Mouse (Mus musculus) embryonic facial prominence, embryonic 14.5 days (tissue): ENCODE data around the gene 4931440F15Rik. TPM values are rescaled to one million over a fixed set of nuclear protein-coding genes. Genes with fewer than 3 reads are reported as not detected.
"Not testable (repeated sequence)": the region's sequence is repeated elsewhere in the genome, so short reads cannot be mapped to it uniquely, and the experiment has no call there.

Experiments
- ATAC-seq: fragments of 200-750 bp; cut with Nextera tagmentation; 2 replicates; pipeline ENCODE4 v1.8.0; 2017; ENCODE audit warnings: low read depth, moderate number of reproducible peaks, moderate TSS enrichment
- DNase-seq: peaks from one replicate; pipeline ENCODE4 v3.0.0-alpha.2; 2015; ENCODE audit warnings: low spot score
- H3K27ac ChIP-seq: fragments of 300-500 bp; sonication (generic); replicated peaks from 2 replicates; pipeline ENCODE4 v1.5.1; 2014; ENCODE audit warnings: low read depth, mild to moderate bottlenecking, low read length, moderate library complexity
- H3K27me3 ChIP-seq: fragments of 300-500 bp; sonication (generic); replicated peaks from 2 replicates; pipeline ENCODE4 v1.6.1; 2014; ENCODE audit warnings: low read length; ENCODE audit not compliant: control insufficient read depth, insufficient read depth
- H3K36me3 ChIP-seq: fragments of 300-500 bp; sonication (generic); 2 replicates; pipeline ENCODE4 v1.6.1; 2014; ENCODE audit warnings: low read length, mixed read lengths; ENCODE audit not compliant: control insufficient read depth, insufficient read depth
- H3K4me1 ChIP-seq: fragments of 300-500 bp; sonication (generic); 2 replicates; pipeline ENCODE4 v1.6.1; 2014; ENCODE audit warnings: antibody characterized with exemption, low read length; ENCODE audit not compliant: control insufficient read depth, insufficient read depth
- H3K4me2 ChIP-seq: fragments of 300-500 bp; sonication (generic); 2 replicates; pipeline ENCODE4 v1.6.1; 2014; ENCODE audit warnings: low read depth, mild to moderate bottlenecking, low read length, moderate library complexity, mixed read lengths
- H3K4me3 ChIP-seq: fragments of 300-500 bp; sonication (generic); 2 replicates; pipeline ENCODE4 v1.5.1; 2014; ENCODE audit warnings: low read depth, mild to moderate bottlenecking, low read length
- H3K9ac ChIP-seq: fragments of 300-500 bp; sonication (generic); 2 replicates; pipeline ENCODE4 v1.6.1; 2014; ENCODE audit warnings: low read depth, mild to moderate bottlenecking, low read length, moderate library complexity, mixed read lengths
- H3K9me3 ChIP-seq: fragments of 300-500 bp; sonication (generic); 2 replicates; pipeline ENCODE4 v1.6.1; 2016; ENCODE audit warnings: low read length; ENCODE audit not compliant: control insufficient read depth
- WGBS: fragments of 180-500 bp; shearing (Covaris S2); extraction: QIAGEN DNeasy Blood & Tissue Kit; methylation state at CpG from one replicate; pipeline ENCODE4 v1.1.7; 2014; 5-methylcytosine and 5-hydroxymethylcytosine counted together
- polyA plus RNA-seq: library from polyadenylated mRNA; unstranded; fragments of >200 nt; fragmentation: Nextera tagmentation; extraction: Ambion mirVana; gene quantifications from 2 replicates; pipeline ENCODE4 v1.2.1, GENCODE M21; 2014

4931440F15Rik gene
- polyA plus RNA-seq, 1 experiment from 2014 or later, result 0.39 TPM

DNA sequence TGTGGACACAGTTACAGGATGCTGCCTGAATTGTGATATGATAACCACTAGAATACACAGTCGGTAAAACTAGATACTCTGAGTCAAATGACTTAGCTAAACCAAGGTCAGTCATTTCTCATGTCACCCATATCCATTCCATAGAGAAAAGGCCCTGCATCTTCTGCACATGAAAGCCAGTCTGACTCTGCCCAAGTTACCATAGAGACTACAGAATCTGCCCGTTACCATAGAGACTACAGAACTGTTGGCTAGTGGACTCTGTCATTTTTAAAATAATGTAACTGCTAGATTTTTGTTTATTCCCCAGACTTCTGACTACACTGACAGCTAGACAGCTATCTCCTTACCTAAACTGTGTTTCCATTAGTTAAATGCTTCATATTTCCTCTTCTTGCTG is 2.3 kb upstream of the 4931440F15Rik start:
- H3K27ac ChIP-seq, result no peak overlapping the region
- H3K9ac ChIP-seq, result no peak overlapping the region
- no peak for DNase-seq
- 90% methylated on average over 2 of the region's 2 CpGs for WGBS
- no peaks in the 10 kb centered on the region for H3K36me3 ChIP-seq
- H3K27me3 ChIP-seq, result peaks cover 17% of the 10 kb centered on the region
- no peak for ATAC-seq
- no peaks in the 10 kb centered on the region for H3K4me1 ChIP-seq
- H3K9me3 ChIP-seq, result no peaks in the 10 kb centered on the region
- no peak overlapping the region for H3K4me2 ChIP-seq
- no peak overlapping the region for H3K4me3 ChIP-seq

DNA sequence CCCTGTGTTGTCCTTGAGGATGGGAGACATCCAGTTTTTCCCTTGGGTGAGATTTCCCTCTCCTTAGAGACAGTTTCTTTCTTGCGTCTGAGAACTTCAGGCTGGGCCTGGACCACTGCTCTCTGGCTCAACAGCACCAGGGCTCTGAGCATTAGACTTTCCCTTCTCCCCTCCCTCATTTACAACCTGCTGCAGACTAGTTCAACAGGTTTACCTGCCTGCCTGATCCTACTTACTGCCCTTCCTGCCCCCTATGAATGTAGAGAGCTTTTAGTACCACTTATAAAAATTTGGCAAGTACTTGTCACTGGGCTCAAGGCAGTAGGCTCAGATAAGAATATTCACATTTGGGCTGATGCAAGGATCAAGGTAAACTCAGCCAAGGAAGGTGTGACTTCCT is 533 bp upstream of the 4931440F15Rik start:
- DNase-seq (no peak), ATAC-seq (no peak)
- H3K4me1 ChIP-seq, result no peaks in the 10 kb centered on the region
- H3K27ac ChIP-seq, result no peak overlapping the region
- no peaks in the 10 kb centered on the region for H3K9me3 ChIP-seq
- whole genome bisulfite sequencing, result 84% methylated on average over 1 of the region's 1 CpGs
- H3K27me3 ChIP-seq, result peaks cover 17% of the 10 kb centered on the region
- H3K4me3 ChIP-seq, result no peak overlapping the region
- no peak overlapping the region for H3K9ac ChIP-seq
- no peak overlapping the region for H3K4me2 ChIP-seq
- no peaks in the 10 kb centered on the region for H3K36me3 ChIP-seq

DNA sequence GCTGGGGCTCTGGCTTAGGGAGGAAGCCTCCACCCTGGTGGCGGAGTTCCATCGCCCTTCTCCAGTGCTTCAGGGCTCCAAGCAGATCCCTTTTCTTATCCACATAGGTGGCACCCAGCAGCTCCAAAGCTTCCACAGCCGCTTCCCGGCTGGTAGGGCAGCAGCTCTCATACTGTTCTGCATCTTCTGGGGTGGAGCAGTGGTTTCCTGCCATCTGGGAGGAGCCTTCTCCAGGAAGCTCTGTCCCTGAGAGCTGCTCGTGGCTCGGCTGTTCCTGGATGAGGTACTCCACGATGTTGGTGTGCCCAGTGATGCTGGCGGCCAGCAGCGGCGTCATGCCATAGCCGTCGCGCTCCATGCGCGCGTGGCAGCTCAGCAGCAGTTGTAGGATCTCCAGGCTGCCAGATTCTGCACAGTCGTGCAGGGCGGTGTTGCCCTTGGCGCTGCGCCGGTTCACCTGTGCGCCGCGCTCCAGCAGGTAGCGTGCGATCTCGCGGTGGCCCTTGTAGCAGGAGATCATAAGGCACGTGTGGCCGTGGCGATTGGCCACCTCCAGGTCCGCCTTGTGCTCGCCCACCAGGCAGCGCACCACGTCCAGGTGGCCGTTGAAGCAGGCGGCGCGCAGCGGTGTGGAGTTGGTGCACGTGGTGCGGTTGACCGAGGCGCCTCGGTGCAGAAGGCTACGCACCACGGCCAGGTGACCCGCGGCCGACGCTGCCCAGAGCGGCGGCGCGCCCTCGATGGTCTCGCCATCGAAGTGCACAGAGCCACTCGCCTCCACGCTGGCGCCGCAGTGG is 796 bp downstream of the 4931440F15Rik start:
- not testable (repeated sequence) for DNase-seq, H3K9me3 ChIP-seq
- 16% methylated on average over 27 of the region's 62 CpGs for WGBS

DNA sequence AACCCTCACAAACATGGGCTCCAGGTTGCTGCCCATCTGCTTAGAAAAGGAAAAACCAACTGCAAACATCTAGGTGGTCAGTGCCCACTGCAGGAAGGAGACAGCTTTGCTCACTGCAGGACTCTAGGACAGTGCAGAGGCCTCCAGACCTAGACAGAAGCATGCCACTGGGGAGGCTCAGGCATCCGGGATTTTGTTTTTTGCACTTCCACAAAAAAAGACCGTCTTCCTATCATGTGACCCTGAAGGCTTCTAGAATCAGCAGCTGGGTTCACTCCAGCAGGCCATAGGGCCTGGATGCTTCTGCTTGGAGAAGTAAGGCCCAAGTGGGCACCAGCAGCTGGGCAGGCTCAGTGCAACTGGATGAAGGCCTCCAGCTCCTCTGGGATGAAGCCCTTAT is 2.3 kb downstream of the 4931440F15Rik start:
- no peak overlapping the region for H3K4me3 ChIP-seq
- DNase-seq (no peak), ATAC-seq (no peak)
- H3K27me3 ChIP-seq, result peaks cover 17% of the 10 kb centered on the region
- H3K4me1 ChIP-seq, result no peaks in the 10 kb centered on the region
- H3K9ac ChIP-seq, result no peak overlapping the region
- H3K4me2 ChIP-seq, result no peak overlapping the region
- WGBS, result 83% methylated on average over 2 of the region's 2 CpGs
- no peak overlapping the region for H3K27ac ChIP-seq
- H3K36me3 ChIP-seq, result no peaks in the 10 kb centered on the region
- no peaks in the 10 kb centered on the region for H3K9me3 ChIP-seq

More for the DNA sequence above, 796 bp downstream of the 4931440F15Rik start:
- H3K4me2 ChIP-seq, result peak overlapping the region; percentile 49
- not testable (repeated sequence) for H3K36me3 ChIP-seq, H3K4me1 ChIP-seq, H3K9ac ChIP-seq, H3K27ac ChIP-seq
- H3K27me3 ChIP-seq, result peaks cover 17% of the 10 kb centered on the region
- peak; percentile 53 for ATAC-seq
- H3K4me3 ChIP-seq, result peak overlapping the region; percentile 27

DNA sequence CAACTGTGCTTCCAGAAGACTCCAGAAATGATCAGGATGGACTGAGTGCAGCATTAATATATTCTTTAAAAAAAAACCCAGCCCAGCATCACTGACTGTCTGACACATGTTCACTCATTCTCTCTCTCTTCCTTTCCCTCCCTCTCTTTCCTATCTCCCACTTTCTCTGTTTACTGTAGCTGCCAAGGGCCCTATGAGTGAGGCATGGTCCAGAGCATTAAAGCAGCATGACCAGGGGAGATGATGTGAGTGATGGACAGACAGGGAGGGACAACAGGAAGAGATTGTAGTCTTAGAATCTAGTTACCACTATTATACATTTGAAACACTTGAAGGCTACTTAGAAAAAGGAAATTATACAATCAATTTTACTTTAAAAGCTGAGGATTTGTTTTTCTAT is 9.8 kb downstream of the 4931440F15Rik start:
- H3K4me1 ChIP-seq, result no peaks in the 10 kb centered on the region
- no peaks in the 10 kb centered on the region for H3K27me3 ChIP-seq
- no peak overlapping the region for H3K4me2 ChIP-seq
- no peaks in the 10 kb centered on the region for H3K36me3 ChIP-seq
- no peak for ATAC-seq
- no peak overlapping the region for H3K27ac ChIP-seq
- H3K9me3 ChIP-seq, result no peaks in the 10 kb centered on the region
- DNase-seq, result no peak
- no peak overlapping the region for H3K4me3 ChIP-seq
- H3K9ac ChIP-seq, result no peak overlapping the region

DNA sequence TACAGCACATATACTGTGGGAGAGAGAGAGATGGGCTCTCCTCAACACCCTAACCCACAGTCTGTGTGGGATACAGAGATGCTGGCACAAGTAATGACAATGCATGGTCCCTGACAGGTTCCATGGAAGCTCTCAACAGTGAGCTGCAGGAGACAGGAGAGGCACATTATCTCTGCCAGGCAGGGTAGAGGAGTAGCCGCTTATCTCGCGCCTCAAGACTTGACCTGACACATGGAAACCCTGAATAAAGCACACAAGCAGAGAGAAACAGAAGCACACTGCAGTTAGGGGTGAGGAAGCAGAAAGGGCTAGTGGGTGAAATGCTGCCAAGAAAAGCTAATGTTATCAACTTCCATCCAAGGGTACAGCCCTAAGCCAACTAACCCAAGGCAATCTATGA is 10.2 kb downstream of the 4931440F15Rik start:
- H3K36me3 ChIP-seq, result no peaks in the 10 kb centered on the region
- no peaks in the 10 kb centered on the region for H3K27me3 ChIP-seq
- DNase-seq (no peak), ATAC-seq (no peak)
- H3K9ac ChIP-seq, result no peak overlapping the region
- H3K4me2 ChIP-seq, result no peak overlapping the region
- H3K9me3 ChIP-seq, result no peaks in the 10 kb centered on the region
- H3K4me1 ChIP-seq, result no peaks in the 10 kb centered on the region
- 88% methylated on average over 3 of the region's 3 CpGs for WGBS
- no peak overlapping the region for H3K27ac ChIP-seq
- H3K4me3 ChIP-seq, result no peak overlapping the region

DNA sequence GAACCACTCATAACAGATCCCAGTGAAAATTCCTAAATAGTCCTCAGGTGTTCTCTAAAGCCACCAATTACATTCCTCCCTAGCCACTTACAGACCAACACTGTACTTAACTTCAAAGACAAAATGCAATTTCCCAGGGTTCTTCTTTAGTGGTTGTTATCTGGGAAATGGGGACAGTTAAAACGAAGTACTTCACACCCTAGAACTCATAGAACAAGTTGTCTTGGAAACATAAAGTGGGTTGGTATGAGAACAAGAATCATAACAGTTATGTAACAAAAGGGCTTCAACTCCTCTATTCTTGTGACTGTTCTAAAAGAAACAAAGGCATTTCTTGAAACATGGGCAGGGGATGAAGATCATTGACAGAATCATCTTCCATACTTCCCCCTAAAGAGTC is 12.2 kb downstream of the 4931440F15Rik start:
- Histone ChIP-seq H3K9me3 (no peaks in the 10 kb centered on the region), H3K27ac (no peak overlapping the region), H3K4me1 (no peaks in the 10 kb centered on the region), H3K36me3 (no peaks in the 10 kb centered on the region), H3K4me3 (no peak overlapping the region), H3K27me3 (no peaks in the 10 kb centered on the region), H3K4me2 (no peak overlapping the region), H3K9ac (no peak overlapping the region)
- ATAC-seq (no peak), DNase-seq (no peak)
- WGBS, result 84% methylated on average over 1 of the region's 1 CpGs

DNA sequence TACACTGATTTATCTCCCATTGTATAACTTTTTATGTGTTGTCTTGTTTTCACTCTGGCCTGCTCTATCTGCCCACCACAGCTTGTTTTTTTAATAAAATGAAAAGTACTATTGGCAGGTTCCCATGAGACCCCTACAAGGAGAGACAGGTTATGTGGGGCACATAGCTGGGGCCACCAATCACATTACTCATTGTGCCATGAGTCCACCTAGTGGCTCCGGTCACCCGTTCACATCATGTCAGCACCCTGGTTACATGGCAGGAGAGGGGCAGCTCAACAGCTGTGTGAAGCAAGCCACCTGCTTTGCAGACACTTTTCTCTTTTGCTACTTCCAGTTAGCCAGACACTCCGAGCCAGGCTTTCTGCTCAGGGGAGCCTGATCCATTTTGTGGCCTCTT is 13.0 kb downstream of the 4931440F15Rik start:
- no peaks in the 10 kb centered on the region for H3K36me3 ChIP-seq
- no peak overlapping the region for H3K4me2 ChIP-seq
- H3K27ac ChIP-seq, result no peak overlapping the region
- DNase-seq, result no peak
- no peak overlapping the region for H3K4me3 ChIP-seq
- no peak for ATAC-seq
- no peak overlapping the region for H3K9ac ChIP-seq
- WGBS, result 70% methylated on average over 3 of the region's 3 CpGs
- no peaks in the 10 kb centered on the region for H3K27me3 ChIP-seq
- no peaks in the 10 kb centered on the region for H3K4me1 ChIP-seq
- H3K9me3 ChIP-seq, result no peaks in the 10 kb centered on the region

DNA sequence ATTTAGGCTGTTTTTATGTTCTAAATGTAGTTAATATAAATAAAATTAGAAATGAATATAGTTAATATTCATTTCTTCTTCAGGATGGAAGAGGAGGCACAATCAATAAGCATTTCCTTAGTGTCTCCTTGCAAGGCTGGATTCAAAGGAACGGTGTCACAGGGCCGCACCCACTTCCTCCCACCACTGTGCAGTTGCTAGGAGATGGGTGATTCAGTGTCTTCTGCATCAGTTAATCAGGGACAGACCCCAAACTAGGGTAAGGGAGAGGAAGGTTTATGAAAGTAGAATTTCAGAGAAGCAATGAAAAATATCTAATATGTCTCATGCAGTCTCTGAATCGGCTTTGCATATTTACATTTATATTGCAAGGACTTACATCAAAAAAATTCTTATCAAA is 15.1 kb downstream of the 4931440F15Rik start:
- Histone ChIP-seq H3K27me3 (no peaks in the 10 kb centered on the region), H3K9me3 (no peaks in the 10 kb centered on the region), H3K36me3 (no peaks in the 10 kb centered on the region), H3K27ac (no peak overlapping the region), H3K4me2 (no peak overlapping the region), H3K4me1 (no peaks in the 10 kb centered on the region), H3K9ac (no peak overlapping the region), H3K4me3 (no peak overlapping the region)
- DNase-seq, result no peak
- 86% methylated on average over 3 of the region's 3 CpGs for WGBS
- ATAC-seq, result no peak
